Mouse (Mus musculus) liver, postnatal 0 days (tissue): Measurements from ENCODE around the gene St6galnac3.

Experiments used
- CTCF ChIP-seq: sonication (generic); IDR thresholded peaks from 2 replicates; pipeline ENCODE4 v1.5.1; 2016; ENCODE audit warnings: antibody characterized with exemption, low read depth
- EP300 ChIP-seq: IDR thresholded peaks from 2 replicates; pipeline ENCODE4 v1.6.1; 2016; ENCODE audit warnings: antibody characterized with exemption, low read depth, mild to moderate bottlenecking

GRCm38 (mm10) chr3:153652850-153653249 is 72.1 kb downstream of the St6galnac3 start:
- TF ChIP-seq CTCF (no peak), EP300 (no peak)
